Mouse (Mus musculus): Measurements from ENCODE around the gene Map3k9.

The Map3k9 gene

DNA sequence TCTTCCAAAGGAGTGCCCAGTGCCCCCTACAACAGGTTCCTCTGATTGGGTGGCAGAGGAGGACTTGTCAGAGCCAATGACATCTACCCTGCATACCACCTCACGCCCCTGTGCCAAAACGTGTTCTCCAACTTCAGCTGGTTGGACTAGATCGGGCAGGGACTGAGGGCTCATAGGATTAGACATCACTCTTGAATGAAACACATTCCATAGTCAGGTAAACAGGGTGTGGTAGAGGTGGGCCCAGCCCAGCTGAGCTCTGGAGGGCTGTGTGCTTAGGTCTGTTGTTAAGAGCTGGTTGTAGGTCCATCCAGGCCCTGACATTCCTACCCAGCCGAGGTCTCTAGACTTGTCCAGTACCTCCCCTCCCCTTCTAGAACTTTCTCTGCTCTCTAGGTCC is 68.4 kb downstream of the Map3k9 start:
- DNase-seq (ENCODE audit: low read depth, low spot score), result no peak

DNA sequence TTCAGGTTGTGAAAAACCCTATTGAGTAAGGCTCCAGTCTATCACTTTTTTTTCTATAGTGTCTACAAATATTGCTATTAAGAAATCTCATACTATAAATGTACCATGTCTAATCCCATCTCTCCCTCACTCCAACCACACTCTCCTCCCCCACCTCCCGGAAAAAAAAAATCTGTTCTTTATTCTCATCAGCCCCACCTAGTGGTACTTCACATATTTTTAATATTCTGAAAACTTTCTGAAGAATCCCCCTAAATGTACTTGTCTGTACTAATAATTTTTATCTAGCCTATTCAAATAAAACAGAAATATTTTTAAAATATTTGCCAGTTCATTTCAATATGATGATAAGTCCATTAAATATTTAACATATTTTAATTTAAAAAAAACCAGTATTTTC is 78.1 kb downstream of the Map3k9 start:
- no peak for DNase-seq (ENCODE audit: low read depth, low spot score)

DNA sequence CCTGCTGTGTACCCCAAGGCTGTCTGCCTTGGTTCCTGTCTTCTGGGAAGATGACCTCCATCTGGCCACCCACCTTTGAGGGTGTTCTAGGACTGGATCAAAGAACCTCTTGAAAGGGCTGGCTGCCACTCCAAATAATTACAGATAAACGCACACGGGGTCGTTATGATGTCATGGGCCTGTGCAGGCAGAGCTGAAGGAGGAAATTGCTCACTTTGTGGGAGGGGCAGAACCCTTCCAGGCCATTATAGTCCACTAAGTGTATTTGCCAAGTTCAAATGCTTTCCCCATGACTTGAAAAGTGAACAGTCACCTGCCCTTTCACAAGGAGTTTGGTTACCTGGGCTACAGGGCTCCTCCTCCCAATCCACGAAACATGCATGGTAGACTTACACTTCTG is 83.0 kb downstream of the Map3k9 start:
- no peak for DNase-seq (ENCODE audit: low read depth, low spot score)

DNA sequence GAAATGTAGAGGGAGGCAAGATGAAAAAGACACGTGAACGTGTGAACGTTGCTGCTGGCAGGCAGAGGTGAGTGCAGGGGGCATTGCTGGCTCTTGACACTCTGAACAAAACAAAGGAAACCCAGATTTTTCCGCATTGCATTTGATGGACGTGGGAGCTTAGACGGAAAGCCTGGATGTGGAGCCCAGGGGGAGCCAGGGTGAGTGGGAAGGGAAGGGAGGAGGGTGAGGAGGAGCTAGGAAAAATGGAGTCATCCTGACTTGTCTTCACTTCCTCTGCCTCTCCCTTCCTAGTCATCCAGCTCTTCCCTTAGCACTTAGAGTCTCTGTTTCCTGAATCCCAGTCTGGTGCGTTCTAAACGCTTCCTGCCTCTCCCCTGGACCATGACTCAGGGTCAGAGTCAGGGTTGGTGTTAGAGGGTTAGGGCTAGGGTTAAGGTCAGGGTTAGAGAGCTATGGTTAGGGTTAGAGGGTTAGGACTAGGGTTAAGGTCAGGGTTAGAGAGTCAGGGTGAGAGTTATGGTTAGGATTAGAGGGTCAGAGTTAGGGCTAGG is 89.7 kb downstream of the Map3k9 start:
- no peak for DNase-seq (ENCODE audit: low read depth, low spot score)

DNA sequence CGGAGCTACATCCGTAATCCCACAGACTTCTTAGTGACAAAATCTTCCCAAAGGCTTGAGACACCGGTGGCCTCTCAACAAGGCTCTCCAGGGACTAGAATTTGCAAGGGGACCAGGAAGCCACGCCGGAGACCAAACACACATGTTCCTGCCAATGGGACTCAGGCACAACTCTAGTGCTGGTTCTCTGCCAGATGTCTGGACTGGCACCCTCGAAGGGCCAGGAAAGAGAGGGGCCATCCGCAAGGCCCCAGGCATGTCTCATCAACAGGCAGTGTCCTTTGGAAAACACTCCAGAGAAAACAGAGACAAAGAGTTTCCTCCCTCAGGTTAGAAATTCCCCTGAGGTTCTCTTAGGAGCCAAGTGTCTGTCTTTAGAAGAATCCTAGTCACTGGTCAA is 90.2 kb downstream of the Map3k9 start:
- DNase-seq (ENCODE audit: low read depth, low spot score), result no peak

DNA sequence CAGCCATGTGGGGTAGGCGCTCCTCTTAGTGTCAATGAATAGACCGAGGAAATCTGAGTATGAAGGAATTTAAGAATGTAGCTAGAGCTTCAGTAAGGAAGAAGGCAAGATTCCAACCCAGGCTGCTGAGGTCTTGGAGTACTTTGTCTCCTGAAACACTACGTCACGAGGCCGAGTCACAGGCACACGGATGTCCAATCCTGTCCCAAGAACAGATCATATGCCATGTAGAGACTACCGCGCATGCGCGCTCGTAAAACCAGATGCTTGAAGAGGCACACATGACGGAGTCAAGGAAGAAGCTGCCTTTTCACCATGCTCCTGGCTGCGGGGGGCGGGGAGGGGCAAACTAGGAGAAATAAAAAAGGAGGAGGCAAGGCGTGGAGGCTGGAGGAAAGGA is 90.9 kb downstream of the Map3k9 start:
- no peak for DNase-seq (ENCODE audit: low read depth, low spot score)

DNA sequence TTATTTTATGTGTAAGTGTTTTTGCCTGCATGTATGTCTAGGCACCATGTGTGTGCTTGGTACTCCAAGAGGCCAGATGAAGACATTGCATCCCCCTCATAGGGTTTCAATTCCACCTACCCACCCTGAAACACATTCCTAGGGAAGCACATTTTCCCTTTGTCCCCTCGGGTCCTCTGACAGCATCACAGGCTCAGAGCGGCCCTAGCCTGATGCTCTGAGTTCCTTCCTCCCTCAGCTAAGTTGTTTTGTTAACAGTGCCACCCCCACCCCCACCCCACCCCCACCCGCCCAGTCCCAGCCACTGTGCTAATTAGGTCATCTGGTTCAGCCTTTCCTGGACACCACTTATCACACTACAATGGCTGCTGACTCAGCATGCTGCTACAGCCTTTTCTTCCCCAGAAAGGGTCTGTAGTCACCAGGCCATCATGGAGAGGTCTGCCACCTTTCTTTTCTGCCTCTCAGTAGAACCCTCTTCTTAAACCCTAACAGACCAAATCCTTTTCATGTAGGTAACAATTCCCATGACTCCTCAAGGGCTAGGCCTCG is 91.4 kb downstream of the Map3k9 start:
- no peak for DNase-seq (ENCODE audit: low read depth, low spot score)

DNA sequence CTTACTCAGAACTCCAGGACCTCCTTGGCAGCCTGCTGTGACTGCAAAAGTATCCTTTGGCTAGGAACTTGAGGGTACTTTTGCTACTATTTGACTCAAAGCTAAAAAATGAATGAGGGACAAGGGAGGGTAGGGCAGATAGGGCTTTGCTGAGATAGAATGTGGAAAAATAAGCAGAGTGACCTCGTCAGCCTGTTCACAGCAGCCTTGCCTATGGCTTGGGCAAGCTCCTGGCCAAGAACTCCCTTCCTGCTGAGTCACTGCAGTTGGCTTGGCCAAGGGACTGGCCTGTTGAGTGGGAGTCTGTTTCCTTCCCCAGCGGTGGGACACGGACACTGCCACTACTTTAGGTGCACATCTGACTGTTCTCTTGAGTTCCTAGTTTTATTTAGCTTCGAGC is 92.4 kb downstream of the Map3k9 start:
- DNase-seq (ENCODE audit: low read depth, low spot score), result no peak

DNA sequence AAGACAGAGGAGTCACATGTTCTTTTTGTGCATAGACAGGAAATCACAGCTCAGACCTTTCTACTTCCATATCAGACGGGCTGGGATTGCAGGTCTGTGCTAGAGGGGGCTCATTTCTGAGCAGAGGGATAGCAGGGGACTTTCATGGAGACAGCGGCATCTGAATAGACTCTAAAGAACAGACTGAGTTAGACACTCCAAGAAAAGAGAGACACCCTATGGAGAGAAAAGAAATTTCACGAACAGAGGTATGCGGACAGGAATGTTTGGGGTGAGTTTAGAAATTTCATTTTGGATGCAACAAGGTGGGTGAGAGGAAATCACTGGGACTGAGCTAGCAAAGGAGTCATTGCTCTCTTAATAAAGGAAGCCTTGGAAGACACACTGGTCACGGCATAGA is 93.1 kb downstream of the Map3k9 start:
- DNase-seq (ENCODE audit: low read depth, low spot score), result no peak

DNA sequence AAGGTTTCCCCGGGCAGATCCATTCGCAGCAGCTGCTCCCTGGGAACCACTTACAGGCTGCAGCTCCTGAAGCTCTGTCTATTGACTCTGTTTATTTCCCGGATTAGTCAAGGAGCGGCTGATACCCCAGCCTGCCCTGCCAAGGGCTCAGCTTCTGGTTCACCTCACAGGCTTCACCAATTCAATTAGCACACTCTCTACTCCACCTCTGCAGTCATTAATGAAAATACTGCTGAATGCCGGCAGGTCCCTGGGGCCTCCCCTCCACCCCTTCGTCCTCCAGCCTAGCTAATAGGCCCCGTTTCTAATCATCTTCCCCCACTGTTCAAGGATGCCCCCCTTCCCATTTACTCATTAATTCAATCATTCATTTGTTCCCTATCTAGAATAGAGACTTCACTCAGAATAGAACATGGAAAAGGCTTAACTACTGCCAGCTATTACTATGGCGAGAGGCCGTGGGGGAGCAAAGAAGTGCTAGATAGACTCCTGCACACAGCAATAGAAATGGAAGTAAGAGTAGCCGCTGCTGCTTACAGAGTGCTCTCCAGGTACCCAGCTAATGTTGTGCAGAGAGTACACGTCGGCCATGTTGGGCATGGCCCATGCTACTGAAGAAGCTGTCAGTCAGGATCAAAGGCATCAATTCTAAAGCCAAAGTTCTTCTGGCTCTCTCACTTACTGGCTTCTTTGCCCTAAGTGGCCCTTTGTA is 94.4 kb downstream of the Map3k9 start:
- DNase-seq (ENCODE audit: low read depth, low spot score), result no peak

DNA sequence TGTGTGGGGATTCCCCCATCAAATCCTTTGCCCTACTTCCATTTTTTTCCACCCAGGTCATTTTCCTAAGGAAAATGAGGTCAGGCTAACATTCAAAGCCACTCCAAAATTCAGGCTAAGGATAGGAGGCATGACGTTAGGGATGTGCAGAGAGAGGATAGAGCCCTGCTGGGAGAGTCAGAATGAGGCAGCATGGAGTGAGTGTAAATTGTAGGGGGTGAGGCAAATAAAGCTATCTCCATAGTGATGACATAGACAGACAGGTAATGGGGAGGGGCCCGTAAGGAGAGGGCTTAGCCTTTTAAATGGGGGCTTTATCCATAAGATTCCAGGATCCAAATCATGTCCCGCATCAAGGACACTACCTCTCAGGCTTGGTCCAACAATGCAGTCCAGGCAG is 95.0 kb downstream of the Map3k9 start:
- no peak for DNase-seq (ENCODE audit: low read depth, low spot score)

DNA sequence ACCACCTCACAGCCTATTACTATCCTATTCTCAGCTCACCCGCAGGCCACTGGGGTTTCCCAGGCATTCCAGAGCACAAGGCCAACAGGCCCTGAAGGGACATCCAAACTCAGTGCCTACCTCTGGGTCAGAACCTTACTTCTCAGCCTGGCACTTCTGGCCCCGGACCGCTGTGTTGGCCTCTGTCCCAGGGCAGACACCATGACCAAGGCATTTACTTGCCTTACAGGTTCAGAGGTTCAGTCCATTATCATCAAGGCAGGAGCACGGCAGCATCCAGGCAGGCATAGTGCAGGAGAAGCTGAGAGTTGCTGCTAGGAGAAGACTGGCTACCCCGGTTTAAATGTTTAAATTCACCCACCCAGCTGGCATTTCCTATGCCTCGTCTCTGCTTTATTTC is 96.9 kb downstream of the Map3k9 start:
- no peak for DNase-seq (ENCODE audit: low read depth, low spot score)

DNA sequence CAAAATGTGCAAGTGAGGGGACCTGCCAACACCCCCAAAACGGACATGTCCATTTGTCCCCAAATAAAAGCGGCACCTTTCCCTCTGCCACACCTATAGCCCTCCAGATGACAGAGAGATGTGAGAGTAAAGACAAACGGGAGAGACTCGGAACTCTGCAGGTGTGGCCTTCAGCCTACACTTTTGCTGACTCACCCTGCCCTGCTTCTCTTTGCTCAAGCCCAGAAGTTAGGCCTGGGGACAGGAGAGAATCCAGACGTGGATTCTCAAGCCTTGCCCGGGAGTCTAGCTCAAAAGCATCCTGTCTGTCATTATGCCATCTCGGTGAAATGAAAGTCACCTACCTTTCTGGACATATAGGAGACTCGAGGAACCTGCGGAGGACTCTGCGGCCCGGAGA is 97.6 kb downstream of the Map3k9 start:
- DNase-seq (ENCODE audit: low read depth, low spot score), result no peak

DNA sequence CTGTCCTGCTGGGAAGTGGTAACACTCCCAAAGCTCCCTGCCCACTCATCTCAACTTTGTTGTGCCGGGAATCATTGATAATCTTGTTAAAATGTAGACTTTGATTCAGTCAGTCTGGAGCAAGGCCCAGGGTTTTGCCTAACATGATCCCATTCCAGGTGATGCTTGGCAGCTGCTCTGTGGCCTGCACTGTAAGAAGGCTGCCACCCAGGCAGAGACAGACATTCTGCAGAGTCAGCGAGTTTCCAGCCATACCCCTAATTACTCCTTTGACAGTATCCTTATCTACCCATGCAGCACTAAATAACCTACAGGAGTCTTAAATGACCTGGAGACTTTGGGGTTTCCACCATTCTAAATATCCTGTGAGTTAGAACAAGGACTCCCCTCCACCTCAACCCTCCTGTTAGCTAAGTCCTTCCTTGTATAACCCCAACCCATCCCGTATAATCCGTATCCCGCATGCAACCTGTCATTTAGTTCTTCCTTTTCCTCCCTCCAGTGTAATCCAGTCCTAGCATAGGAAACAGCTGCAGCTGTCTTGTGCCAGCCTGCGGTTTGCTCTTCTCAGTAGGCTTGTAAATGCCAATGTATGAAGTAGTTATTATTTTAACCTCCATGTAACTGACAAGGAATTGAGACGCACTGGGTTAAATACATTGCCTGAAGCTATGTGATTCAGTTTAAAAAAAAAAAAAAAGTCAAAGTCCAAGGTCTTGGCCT is 101.0 kb downstream of the Map3k9 start:
- no peak for DNase-seq (ENCODE audit: low read depth, low spot score)

DNA sequence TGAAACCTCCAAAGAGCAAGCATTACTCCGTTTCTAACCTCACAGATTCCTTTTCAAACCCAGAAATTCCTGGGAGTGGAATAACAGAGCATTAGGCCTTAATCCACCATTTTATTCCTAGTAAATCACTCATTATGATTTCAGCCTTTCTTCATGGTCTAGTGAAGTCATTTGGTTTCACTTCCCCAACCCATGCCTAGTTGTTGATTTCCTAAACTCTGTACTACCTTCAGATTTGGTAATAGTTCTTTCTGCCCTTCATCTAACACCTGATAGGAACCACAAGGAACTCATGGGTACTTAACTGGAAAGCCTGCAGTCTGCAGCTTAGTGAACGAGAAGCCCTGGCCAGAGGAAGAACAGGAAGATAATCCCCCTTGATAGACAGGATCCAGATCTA is 105.4 kb downstream of the Map3k9 start:
- no peak for DNase-seq (ENCODE audit: low read depth, low spot score)

Measured in forelimb bud, embryonic 11.5 days (tissue).